Mouse (Mus musculus) forebrain, embryonic 14.5 days (tissue): ENCODE measurements at regions not wholly inside any gene's neighbourhood (a gene's known extent, or its start where the extent isn't known, plus 50 kb on each side); places are given as distances from the start of the nearest gene placed in this dataset.

ENCODE experiments used
- ATAC-seq: fragments of 200-750 bp; cut with Nextera tagmentation; 2 replicates; pipeline ENCODE4 v1.8.0; 2017; ENCODE audit warnings: mild to moderate bottlenecking, moderate library complexity
- DNase-seq: peaks from one replicate; pipeline ENCODE4 v3.0.0-alpha.2; 2015; ENCODE audit warnings: low spot score
- H3K27ac ChIP-seq: fragments of 300-500 bp; sonication (generic); 2 replicates; pipeline ENCODE4 v1.5.1; 2014; ENCODE audit warnings: low read depth, mild to moderate bottlenecking, control low read depth, low read length, moderate library complexity
- H3K27me3 ChIP-seq: fragments of 300-500 bp; sonication (generic); replicated peaks from 2 replicates; pipeline ENCODE4 v1.6.1; 2014; ENCODE audit warnings: low read length, control low read depth, mixed read lengths; ENCODE audit not compliant: control insufficient read depth, insufficient read depth
- H3K36me3 ChIP-seq: fragments of 300-500 bp; sonication (generic); 2 replicates; pipeline ENCODE4 v1.6.1; 2014; ENCODE audit warnings: low read length, control low read depth; ENCODE audit not compliant: control insufficient read depth, insufficient read depth
- H3K4me1 ChIP-seq: fragments of 300-500 bp; sonication (generic); 2 replicates; pipeline ENCODE4 v1.6.1; 2014; ENCODE audit warnings: antibody characterized with exemption, low read length, control low read depth; ENCODE audit not compliant: control insufficient read depth, insufficient read depth
- H3K4me2 ChIP-seq: fragments of 300-500 bp; sonication (generic); 2 replicates; pipeline ENCODE4 v1.6.1; 2014; ENCODE audit warnings: mild to moderate bottlenecking, control low read depth, low read length
- H3K4me3 ChIP-seq: fragments of 300-500 bp; sonication (generic); 2 replicates; pipeline ENCODE4 v1.5.1; 2014; ENCODE audit warnings: low read depth, low read length, control low read depth
- H3K9ac ChIP-seq: fragments of 300-500 bp; sonication (generic); 2 replicates; pipeline ENCODE4 v1.6.1; 2014; ENCODE audit warnings: mild to moderate bottlenecking, low read length, control low read depth, moderate library complexity
- H3K9me3 ChIP-seq: fragments of 300-500 bp; sonication (generic); replicated peaks from 2 replicates; pipeline ENCODE4 v1.6.1; 2016; ENCODE audit warnings: low read length, control low read depth, mixed read lengths; ENCODE audit not compliant: control insufficient read depth
- WGBS: fragments of 180-500 bp; shearing (Covaris S2); extraction: QIAGEN DNeasy Blood & Tissue Kit; methylation state at CpG from one replicate; pipeline ENCODE4 v1.1.7; 2014; 5-methylcytosine and 5-hydroxymethylcytosine counted together

- WGBS, result 64% methylated on average over 1 of the region's 1 CpGs
- ATAC-seq, result no peak
- Histone ChIP-seq H3K27me3 (no peaks in the 10 kb centered on the region), H3K4me3 (no peak overlapping the region), H3K27ac (no peak overlapping the region), H3K36me3 (no peaks in the 10 kb centered on the region), H3K4me2 (no peak overlapping the region), H3K4me1 (no peaks in the 10 kb centered on the region), H3K9me3 (no peaks in the 10 kb centered on the region), H3K9ac (no peak overlapping the region)
- DNase-seq, result no peak
These were observed 1039.5 kb upstream of the Adcyap1 start for GRCm38 (mm10) chr17:92159325-92159724.

DNA sequence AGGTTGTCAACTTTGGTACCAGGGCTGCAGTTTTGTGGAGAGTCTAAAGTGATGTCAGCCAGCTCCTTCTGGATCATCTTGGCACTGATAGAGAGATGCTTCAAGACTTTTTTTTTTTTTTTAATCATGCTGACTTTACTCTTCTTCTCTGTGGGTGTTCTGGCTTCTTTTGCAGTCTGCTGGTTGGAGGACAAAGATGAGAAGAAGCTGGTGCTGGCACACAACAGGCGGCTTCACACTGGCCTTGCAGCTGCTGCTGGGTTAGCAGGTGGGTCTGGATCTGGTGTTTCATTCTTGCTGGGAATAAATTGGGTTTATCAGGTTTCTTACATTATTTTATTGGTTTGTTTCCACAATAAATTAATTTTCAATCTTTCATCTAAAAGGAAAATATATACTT, 1013.1 kb upstream of the Adcyap1 start:
- WGBS, result 89% methylated on average over 1 of the region's 1 CpGs
- H3K9me3 ChIP-seq, result no peaks in the 10 kb centered on the region
- H3K36me3 ChIP-seq, result no peaks in the 10 kb centered on the region
- no peaks in the 10 kb centered on the region for H3K27me3 ChIP-seq
- DNase-seq, result no peak
- H3K4me3 ChIP-seq, result no peak overlapping the region
- H3K4me1 ChIP-seq, result no peaks in the 10 kb centered on the region
- no peak overlapping the region for H3K4me2 ChIP-seq
- no peak for ATAC-seq
- H3K27ac ChIP-seq, result no peak overlapping the region
- no peak overlapping the region for H3K9ac ChIP-seq

DNA sequence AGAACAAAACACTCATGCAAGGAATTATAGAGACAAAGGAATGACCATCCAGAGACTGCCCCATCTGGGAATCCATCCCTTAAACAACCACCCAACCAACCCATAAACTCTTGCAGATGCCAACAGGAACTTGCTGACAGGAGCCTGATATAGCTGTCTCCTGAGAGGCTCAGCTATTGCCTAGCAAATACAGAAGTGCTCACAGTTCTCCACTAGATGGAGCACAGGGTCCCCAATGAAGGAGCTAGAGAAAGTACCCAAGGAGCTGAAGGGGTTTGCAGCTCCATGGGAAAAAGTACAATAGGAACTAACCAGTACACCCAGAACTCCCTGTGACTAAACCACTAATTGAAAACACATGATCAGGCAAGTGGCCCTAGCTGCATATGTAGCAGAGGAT, 988.1 kb upstream of the Adcyap1 start:
- H3K9ac ChIP-seq, result no peak overlapping the region
- no peaks in the 10 kb centered on the region for H3K4me1 ChIP-seq
- DNase-seq (peak; percentile 46), ATAC-seq (peak; percentile 62; the same call in 1 of the 2 replicates)
- no peak overlapping the region for H3K27ac ChIP-seq
- H3K36me3 ChIP-seq, result no peaks in the 10 kb centered on the region
- H3K4me2 ChIP-seq, result no peak overlapping the region
- no peak overlapping the region for H3K4me3 ChIP-seq
- H3K27me3 ChIP-seq, result no peaks in the 10 kb centered on the region
- no peaks in the 10 kb centered on the region for H3K9me3 ChIP-seq

DNA sequence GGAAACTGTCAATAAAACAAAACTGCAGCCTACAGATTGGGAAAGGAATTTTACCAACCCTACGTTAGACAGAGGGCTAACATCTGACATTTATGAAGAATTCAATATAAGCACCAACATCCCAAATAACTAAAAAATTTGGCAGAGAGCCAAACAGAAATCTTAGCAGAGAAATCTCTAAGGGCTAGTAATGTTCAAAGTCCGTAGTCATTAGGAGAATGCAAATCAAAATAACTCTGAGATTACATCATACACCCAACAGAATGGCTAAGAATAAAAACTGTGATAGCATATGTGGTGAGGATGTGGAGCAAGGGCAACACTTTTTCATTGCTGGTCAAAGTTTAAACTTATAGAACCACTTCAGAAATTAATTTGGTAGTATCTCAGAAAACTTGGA, 982.4 kb upstream of the Adcyap1 start:
- no peak for DNase-seq
- 54% methylated on average over 2 of the region's 2 CpGs for WGBS
- no peak overlapping the region for H3K4me3 ChIP-seq

More for the DNA sequence above, 982.4 kb upstream of the Adcyap1 start:
- H3K27me3 ChIP-seq, result no peaks in the 10 kb centered on the region
- H3K36me3 ChIP-seq, result no peaks in the 10 kb centered on the region
- H3K4me2 ChIP-seq, result no peak overlapping the region
- no peak for ATAC-seq
- H3K9ac ChIP-seq, result no peak overlapping the region
- no peaks in the 10 kb centered on the region for H3K9me3 ChIP-seq
- H3K4me1 ChIP-seq, result no peaks in the 10 kb centered on the region
- no peak overlapping the region for H3K27ac ChIP-seq
